Mouse (Mus musculus) left cerebral cortex, adult 2 months (tissue): Measurements from ENCODE around the gene Cyp2c67. TPM values are rescaled to one million over a fixed set of nuclear protein-coding genes. Genes with fewer than 3 reads are reported as not detected.
"Not testable (repeated sequence)": the region's sequence is repeated elsewhere in the genome, so short reads cannot be mapped to it uniquely, and the experiment has no call there.

Source experiments
- DNase-seq, 2 experiments: peaks; one replicate each; pipeline ENCODE4 v3.0.0; 2021 to 2022; ENCODE audit warnings: low spot score in 2 of 2, mixed read lengths in 1 of 2; ENCODE audit errors: extremely low spot score in 1 of 2
- H3K27ac ChIP-seq: fragments of 200-600 bp; 2 replicates; pipeline ENCODE4 v1.8.1; 2022
- H3K4me3 ChIP-seq: fragments of 200-600 bp; 2 replicates; pipeline ENCODE4 v1.8.1; 2022
- CTCF ChIP-seq: fragments of 200-600 bp; IDR thresholded peaks from 2 replicates; pipeline ENCODE4 v1.8.1; 2022; ENCODE audit warnings: antibody characterized with exemption, mild to moderate bottlenecking, moderate library complexity
- intact Hi-C: fragments of 180-260 bp; cut with DNase I; formaldehyde crosslinking; loops from one replicate; pipeline ENCODE4 v1.15.1; 2025
- long read RNA-seq, 2 experiments: library from polyadenylated mRNA; stranded (forward); transcript quantifications; one replicate each; pipeline ENCODE4 v2.0.0; 2021; ENCODE audit warnings: borderline mapping rate in 2 of 2
- total RNA-seq, 2 experiments: library from RNA; stranded (reverse); gene quantifications; 2 replicates each; pipeline ENCODE4 v1.2.3; 2021

Cyp2c67 gene
- not detected for total RNA-seq
- long read RNA-seq, experiment 1: 0 reads
- long read RNA-seq, experiment 2: 0 reads

DNA sequence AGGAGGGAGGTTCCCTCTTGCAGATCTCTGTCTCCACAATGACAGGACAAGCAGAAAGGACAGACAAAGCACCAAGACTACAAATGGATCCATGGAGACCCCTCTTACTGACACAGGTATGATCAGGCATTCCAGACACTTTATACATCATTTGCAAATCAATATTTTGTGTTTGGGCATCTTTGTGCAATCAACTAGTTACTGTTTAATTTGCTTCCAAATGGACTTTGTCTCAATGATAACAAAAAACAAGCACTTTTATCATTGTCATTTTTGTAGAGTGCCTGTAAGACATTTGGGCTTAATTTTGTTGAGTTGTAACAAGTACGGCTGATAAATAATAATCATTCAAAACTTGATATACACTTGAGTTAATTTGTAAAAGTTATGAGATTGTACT is at the start of gene Cyp2c67:
Gene Cyp2c67, minus strand, starts transcription at position 114 of the 400 bp plus-strand sequence.
- TF ChIP-seq CTCF: no peak
- intact Hi-C loops: no loop called here
- Histone ChIP-seq H3K4me3 (no peak within 1 kb of the TSS), H3K27ac (no peak within 1 kb of the TSS)
- DNase-seq: no peak

DNA sequence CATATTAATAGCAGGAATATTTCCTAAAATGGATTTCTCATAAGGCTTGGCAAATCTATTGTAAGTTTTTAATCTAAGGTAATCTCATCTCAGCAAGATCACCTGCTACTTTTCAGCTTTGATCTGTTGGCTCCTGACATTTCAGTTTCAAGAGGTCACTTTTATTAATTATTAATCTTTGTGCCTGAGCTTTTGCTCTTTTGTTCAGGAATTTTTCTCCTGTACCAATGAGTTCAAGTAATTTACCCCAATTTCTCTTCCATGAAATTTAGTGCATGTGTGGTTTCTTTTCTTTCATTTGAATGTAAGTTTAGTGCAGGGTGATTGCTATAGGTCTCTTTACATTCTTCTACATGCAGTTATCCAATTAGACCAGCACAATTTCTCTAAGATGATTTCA is 16.8 kb upstream of the Cyp2c67 start:
- DNase-seq, intact Hi-C loops: not testable (repeated sequence)

DNA sequence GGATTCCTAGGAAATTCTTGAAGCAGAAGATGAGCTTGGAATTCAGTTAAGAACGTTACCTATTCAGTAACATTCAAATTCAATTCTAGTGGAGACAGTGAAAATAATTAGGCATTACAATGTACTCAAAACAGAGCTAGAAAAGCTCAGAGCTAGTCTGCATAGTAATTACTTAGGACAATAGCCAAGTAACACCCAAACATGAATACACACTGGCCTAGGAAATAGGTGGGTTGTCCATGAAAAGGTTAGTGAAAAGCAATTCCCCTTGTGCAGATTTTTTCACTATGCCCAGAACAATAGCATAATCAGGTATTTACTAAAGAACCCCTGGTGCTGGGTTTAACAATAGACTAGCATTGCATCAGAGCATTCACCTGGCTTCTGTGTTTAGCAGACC is 3.5 kb upstream of the Cyp2c67 start:
- DNase-seq: no peak
- intact Hi-C loops: no loop called here
- Histone ChIP-seq H3K4me3 (no peak overlapping the region), H3K27ac (no peak overlapping the region)
- no peak for TF ChIP-seq CTCF

More for the DNA sequence above, 16.8 kb upstream of the Cyp2c67 start:
- H3K27ac ChIP-seq, H3K4me3 ChIP-seq: not testable (repeated sequence)

DNA sequence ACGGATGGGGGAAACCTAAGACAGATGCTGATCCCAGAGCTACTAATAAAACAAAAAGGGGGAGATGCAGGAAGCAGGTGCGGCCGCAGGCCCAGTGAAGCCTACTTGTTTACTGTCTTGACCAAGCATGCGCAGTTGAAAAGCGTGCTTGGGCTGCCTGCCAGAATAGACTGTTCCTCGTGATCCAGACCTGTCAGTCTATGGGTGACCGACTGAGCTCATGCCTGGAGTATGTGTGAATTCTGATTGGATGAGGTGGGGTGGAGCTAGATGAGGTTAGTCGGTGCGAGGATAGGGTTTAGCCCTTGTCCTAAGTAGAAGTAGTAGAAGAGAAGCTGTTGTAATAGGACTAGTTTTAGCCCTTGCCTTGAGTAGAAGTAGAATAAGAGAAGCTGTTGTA is 1.3 kb downstream of the Cyp2c67 start:
- no peak for DNase-seq
- intact Hi-C loops: no loop called here
- no peak overlapping the region for H3K4me3 ChIP-seq
- no peak for TF ChIP-seq CTCF
- no peak overlapping the region for H3K27ac ChIP-seq

DNA sequence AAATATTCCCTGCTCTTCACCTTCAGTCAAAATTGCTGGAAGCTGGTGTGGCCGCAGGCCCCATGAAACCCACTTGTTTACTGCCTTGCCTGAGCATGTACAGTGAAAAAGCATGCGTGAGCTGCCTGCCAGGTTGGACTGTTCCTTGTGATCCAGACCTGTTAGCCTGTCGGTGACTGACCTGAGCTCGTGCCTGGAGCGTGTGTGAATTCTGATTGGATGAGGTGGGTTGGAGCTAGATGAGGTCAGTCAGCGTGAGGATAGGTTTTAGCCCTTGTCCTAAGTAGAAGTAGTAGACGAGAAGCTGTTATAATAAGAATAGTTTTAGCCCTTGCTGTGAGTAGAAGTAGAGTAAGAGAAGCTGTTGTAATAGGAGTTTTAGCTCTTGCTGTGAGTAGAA is 4.3 kb downstream of the Cyp2c67 start:
- H3K27ac ChIP-seq, H3K4me3 ChIP-seq, DNase-seq, intact Hi-C loops: not testable (repeated sequence)

Other genes with a start within 250 kb of the Cyp2c67 start
- gene Cyp2c38, start 186.0 kb downstream of the Cyp2c67 start, total RNA-seq: not detected
- not detected for gene Cyp2c39, start 138.2 kb downstream of the Cyp2c67 start, total RNA-seq
- gene Cyp2c68, start 92.0 kb upstream of the Cyp2c67 start, total RNA-seq: not detected
- gene Cyp2c40, start 163.8 kb upstream of the Cyp2c67 start, total RNA-seq: not detected
- not detected for gene Cyp2c69, start 237.7 kb upstream of the Cyp2c67 start, total RNA-seq